12 mouse cellular contexts compared by ENCODE assay signal in genomic region chr1:61531487-61531886, GRCm38 (mm10).
DNase-seq lines count a peak whose midpoint lies in the region; ATAC-seq lines count a peak whose summit lies in the region.
"Had no signal": no experiment of that assay in that cellular context is flagged by ENCODE, and none has a peak within 500 bp of the region (broad histone marks: within the 10 kb centered on the region; RNA-seq: fewer than 3 reads in every experiment).

No protein-coding gene starts in this region.

- no peak for ATAC-seq in intestine, embryonic 14.5 days (replicated peaks; ENCODE audit: low FRiP score, low TSS enrichment, low read depth)
- ATAC-seq in intestine, embryonic 16.5 days: no peak
- ATAC-seq in forebrain, embryonic 16.5 days: peak; percentile 81
- peak; percentile 60 for ATAC-seq in midbrain, embryonic 12.5 days (ENCODE audit: low FRiP score, low read depth)
- ATAC-seq in granulocyte monocyte progenitor cell, adult 5-6 weeks (replicated peaks; ENCODE audit: poor library complexity, severe bottlenecking): no peak

- no peak overlapping the region for H3K27ac ChIP-seq in intestine, embryonic 14.5 days (ENCODE audit: low read depth)
- H3K27ac ChIP-seq in intestine, embryonic 16.5 days (ENCODE audit: low read length): no peak overlapping the region
- H3K27ac ChIP-seq in forebrain, embryonic 16.5 days (ENCODE audit: low read length): no peak overlapping the region
- H3K27ac ChIP-seq in midbrain, embryonic 12.5 days (replicated peaks): 0 out of 2 replicates have a peak overlapping the region, but pooled peaks have one; percentile 3
- H3K27ac ChIP-seq: embryonic facial prominence, embryonic 13.5 days; liver, embryonic 13.5 days had no signal

- H3K36me3 ChIP-seq in intestine, embryonic 14.5 days (ENCODE audit: control insufficient read depth, insufficient read depth, low read length): no peaks in the 10 kb centered on the region
- no peaks in the 10 kb centered on the region for H3K36me3 ChIP-seq in intestine, embryonic 16.5 days (ENCODE audit: control insufficient read depth, insufficient read depth, low read length)
- no peaks in the 10 kb centered on the region for H3K36me3 ChIP-seq in forebrain, embryonic 16.5 days (ENCODE audit: control insufficient read depth, insufficient read depth)
- no peaks in the 10 kb centered on the region for H3K36me3 ChIP-seq in midbrain, embryonic 12.5 days
- H3K36me3 ChIP-seq: embryonic facial prominence, embryonic 13.5 days; liver, embryonic 13.5 days had no signal

- no peak overlapping the region for H3K4me2 ChIP-seq in intestine, embryonic 14.5 days (ENCODE audit: low read length)
- no peak overlapping the region for H3K4me2 ChIP-seq in intestine, embryonic 16.5 days (ENCODE audit: low read depth, low read length)
- H3K4me2 ChIP-seq in forebrain, embryonic 16.5 days (ENCODE audit: low read length): no peak overlapping the region
- H3K4me2 ChIP-seq in midbrain, embryonic 12.5 days (replicated peaks): no peak overlapping the region
- H3K4me2 ChIP-seq: embryonic facial prominence, embryonic 13.5 days; liver, embryonic 13.5 days had no signal

- no peak overlapping the region for H3K9ac ChIP-seq in intestine, embryonic 14.5 days (ENCODE audit: low read length)
- H3K9ac ChIP-seq in intestine, embryonic 16.5 days (ENCODE audit: low read depth, low read length): no peak overlapping the region
- H3K9ac ChIP-seq in forebrain, embryonic 16.5 days (replicated peaks; ENCODE audit: low read depth, low read length): no peak overlapping the region
- no peak overlapping the region for H3K9ac ChIP-seq in midbrain, embryonic 12.5 days (replicated peaks)
- H3K9ac ChIP-seq: embryonic facial prominence, embryonic 13.5 days; liver, embryonic 13.5 days had no signal

- H3K4me1 ChIP-seq in intestine, embryonic 14.5 days (replicated peaks; ENCODE audit: control insufficient read depth, insufficient read depth, low read length): peaks cover 10% of the 10 kb centered on the region
- 0 out of 2 replicates have a peak, but pooled peaks cover 3% of the 10 kb centered on the region for H3K4me1 ChIP-seq in intestine, embryonic 16.5 days (ENCODE audit: control insufficient read depth, insufficient read depth, low read length)
- peaks cover 10% of the 10 kb centered on the region; the same call in 1 of the 2 replicates for H3K4me1 ChIP-seq in forebrain, embryonic 16.5 days (replicated peaks; ENCODE audit: control insufficient read depth, insufficient read depth, low read length)
- peaks cover 27% of the 10 kb centered on the region for H3K4me1 ChIP-seq in midbrain, embryonic 12.5 days
- H3K4me1 ChIP-seq: liver, embryonic 13.5 days had no signal

- no peak overlapping the region for H3K4me3 ChIP-seq in intestine, embryonic 14.5 days (ENCODE audit: low read depth, low read length)
- H3K4me3 ChIP-seq in intestine, embryonic 16.5 days (ENCODE audit: low read length): no peak overlapping the region
- H3K4me3 ChIP-seq in forebrain, embryonic 16.5 days (replicated peaks; ENCODE audit: low read length): no peak overlapping the region
- no peak overlapping the region for H3K4me3 ChIP-seq in midbrain, embryonic 12.5 days
- H3K4me3 ChIP-seq: embryonic facial prominence, embryonic 13.5 days; liver, embryonic 13.5 days had no signal

- no peaks in the 10 kb centered on the region for H3K9me3 ChIP-seq in intestine, embryonic 14.5 days (ENCODE audit: control insufficient read depth, low read length)
- H3K9me3 ChIP-seq in intestine, embryonic 16.5 days (ENCODE audit: control insufficient read depth, low read length): no peaks in the 10 kb centered on the region
- no peaks in the 10 kb centered on the region for H3K9me3 ChIP-seq in forebrain, embryonic 16.5 days (ENCODE audit: control insufficient read depth, low read length)
- H3K9me3 ChIP-seq in midbrain, embryonic 12.5 days: no peaks in the 10 kb centered on the region
- H3K9me3 ChIP-seq: embryonic facial prominence, embryonic 13.5 days; liver, embryonic 13.5 days had no signal

- DNase-seq in intestine, embryonic 14.5 days (ENCODE audit: low spot score): peak; percentile 59
- peak; percentile 20 for DNase-seq in embryo, embryonic 9.5 days (ENCODE audit: extremely low spot score)
- no peak for DNase-seq in urinary bladder, adult 2 months (ENCODE audit: low spot score)
- no peak for DNase-seq in layer of hippocampus, adult 8-10 months (ENCODE audit: low spot score in 2 of 2)
- DNase-seq: gastrocnemius, postnatal 36 days; liver, embryonic 13.5 days; thymus, postnatal 14 days had no signal

- WGBS in intestine, embryonic 14.5 days: 42% methylated on average over 5 of the region's 5 CpGs
- 43% methylated on average over 5 of the region's 5 CpGs for WGBS in intestine, embryonic 16.5 days
- WGBS in forebrain, embryonic 16.5 days: 4% methylated on average over 5 of the region's 5 CpGs
- 37% methylated on average over 5 of the region's 5 CpGs for WGBS in midbrain, embryonic 12.5 days

- H3K27me3 ChIP-seq in intestine, embryonic 14.5 days (replicated peaks; ENCODE audit: control insufficient read depth, insufficient read depth, low read length): no peaks in the 10 kb centered on the region
- H3K27me3 ChIP-seq in intestine, embryonic 16.5 days (replicated peaks; ENCODE audit: control insufficient read depth, insufficient read depth, low read length): no peaks in the 10 kb centered on the region
- no peaks in the 10 kb centered on the region for H3K27me3 ChIP-seq in forebrain, embryonic 16.5 days (replicated peaks; ENCODE audit: control insufficient read depth, insufficient read depth, low read length)
- H3K27me3 ChIP-seq in midbrain, embryonic 12.5 days: no peaks in the 10 kb centered on the region
- H3K27me3 ChIP-seq: embryonic facial prominence, embryonic 13.5 days; liver, embryonic 13.5 days had no signal

Comparison
In these comparisons a context has a peak if more than half of its experiments do, and no peak if none do; other contexts are left out.
1. ATAC-seq: peak in forebrain, embryonic 16.5 days (single experiment) and midbrain, embryonic 12.5 days (single experiment); none in intestine, embryonic 14.5 days (single experiment), intestine, embryonic 16.5 days (single experiment) and granulocyte monocyte progenitor cell, adult 5-6 weeks (single experiment).
2. DNase-seq: peak in intestine, embryonic 14.5 days (single experiment) and embryo, embryonic 9.5 days (single experiment); none in urinary bladder, adult 2 months (single experiment) and layer of hippocampus, adult 8-10 months (0 of 2).